8 mouse cellular contexts compared by ENCODE assay signal in genomic region chr11:120188481-120189441, GRCm38 (mm10). TPM values are rescaled to one million over a fixed set of nuclear protein-coding genes. Genes with fewer than 3 reads are reported as not detected.
DNase-seq lines count a peak whose midpoint lies in the region; ATAC-seq lines count a peak whose summit lies in the region.

No protein-coding gene starts in this region.

- peak overlapping the region; percentile 91 for H3K9ac ChIP-seq in intestine, embryonic 14.5 days (ENCODE audit: low read length)
- H3K9ac ChIP-seq in liver, embryonic 12.5 days: peak overlapping the region; percentile 64

- peak overlapping the region; percentile 97 for H3K4me2 ChIP-seq in intestine, embryonic 14.5 days (ENCODE audit: low read length)
- H3K4me2 ChIP-seq in liver, embryonic 12.5 days: peak overlapping the region; percentile 80

- peak overlapping the region; percentile 97 for H3K27ac ChIP-seq in intestine, embryonic 14.5 days (ENCODE audit: low read depth)
- peak overlapping the region; percentile 80 for H3K27ac ChIP-seq in liver, embryonic 12.5 days

- under 1% methylated on average over 41 of the region's 41 CpGs for WGBS in intestine, embryonic 14.5 days
- WGBS in liver, embryonic 12.5 days (ENCODE audit: insufficient replicate concordance): under 1% methylated on average over 41 of the region's 41 CpGs

- peak; percentile 2; the same call in 1 of the 2 replicates for ATAC-seq in intestine, embryonic 14.5 days (replicated peaks; ENCODE audit: low FRiP score, low TSS enrichment, low read depth)
- ATAC-seq in liver, embryonic 12.5 days: no peak
- no peak for ATAC-seq in monocyte, adult 5-6 weeks (replicated peaks; ENCODE audit: insufficient number of reproducible peaks, low FRiP score, low TSS enrichment, poor library complexity, severe bottlenecking)

- H3K27me3 ChIP-seq in intestine, embryonic 14.5 days (replicated peaks; ENCODE audit: control insufficient read depth, insufficient read depth, low read length): no peaks in the 10 kb centered on the region
- H3K27me3 ChIP-seq in liver, embryonic 12.5 days (replicated peaks): peaks cover 87% of the 10 kb centered on the region

- H3K4me1 ChIP-seq in intestine, embryonic 14.5 days (replicated peaks; ENCODE audit: control insufficient read depth, insufficient read depth, low read length): peaks cover 37% of the 10 kb centered on the region
- H3K4me1 ChIP-seq in liver, embryonic 12.5 days: peaks cover 47% of the 10 kb centered on the region

- peak; percentile 78 for DNase-seq in 3T3-L1 (ENCODE audit: low read depth, low spot score)
- peak; percentile 58 for DNase-seq in Muller cell, postnatal 12 days (ENCODE audit: inconsistent ontology term)
- DNase-seq in embryo, embryonic 10 days (ENCODE audit: low spot score): peak; percentile 52
- peak; percentile 97 for DNase-seq in heart, adult 11 months
- peak; percentile 86 for DNase-seq in intestine, embryonic 14.5 days (ENCODE audit: low spot score)
- DNase-seq in neural tube, embryonic 10.5 days (ENCODE audit: extremely low spot score, low spot score): peak; percentile 79

- peak overlapping the region; percentile 83 for H3K4me3 ChIP-seq in intestine, embryonic 14.5 days (ENCODE audit: low read depth, low read length)
- peak overlapping the region; percentile 62 for H3K4me3 ChIP-seq in liver, embryonic 12.5 days

- 0 out of 2 replicates have a peak, but pooled peaks cover 6% of the 10 kb centered on the region for H3K36me3 ChIP-seq in intestine, embryonic 14.5 days (ENCODE audit: control insufficient read depth, insufficient read depth, low read length)
- no peaks in the 10 kb centered on the region for H3K36me3 ChIP-seq in liver, embryonic 12.5 days

- no peaks in the 10 kb centered on the region for H3K9me3 ChIP-seq in intestine, embryonic 14.5 days (ENCODE audit: control insufficient read depth, low read length)
- no peaks in the 10 kb centered on the region for H3K9me3 ChIP-seq in liver, embryonic 12.5 days (replicated peaks)

RNA-seq across cellular contexts. Expression of gene Slc38a10, which starts 37.6 kb away (rescaled TPM):
- 77.1 and 78.0 TPM in 2 replicates for polyA plus RNA-seq in intestine, embryonic 14.5 days (2014; fragmentation: Nextera tagmentation; extraction: Ambion mirVana)
- polyA plus RNA-seq in liver, embryonic 12.5 days (2016; fragmentation: Nextera tagmentation; extraction: Ambion mirVana): 54.9 and 55.2 TPM in 2 replicates
- 40.6 to 56.4 TPM (median 42.9 TPM) in 3 replicates for total RNA-seq in monocyte, adult 5-6 weeks (2017)

RNA-seq across cellular contexts. Expression of gene Bahcc1, which starts 44.0 kb away (rescaled TPM):
- polyA plus RNA-seq in intestine, embryonic 14.5 days (2014; fragmentation: Nextera tagmentation; extraction: Ambion mirVana): 12.1 and 12.7 TPM in 2 replicates
- 3.0 and 3.5 TPM in 2 replicates for polyA plus RNA-seq in liver, embryonic 12.5 days (2016; fragmentation: Nextera tagmentation; extraction: Ambion mirVana)
- total RNA-seq in monocyte, adult 5-6 weeks (2017): 0.68 to 0.85 TPM (median 0.76 TPM) in 3 replicates
